Mouse (Mus musculus) fibroblast of lung, adult 2 months (primary cell): ENCODE data around the gene Rbfox3.

Experiments used
- DNase-seq: peaks from one replicate; pipeline ENCODE4 v3.0.0-alpha.2; 2011; ENCODE audit warnings: low read depth

Rbfox3 gene

DNA sequence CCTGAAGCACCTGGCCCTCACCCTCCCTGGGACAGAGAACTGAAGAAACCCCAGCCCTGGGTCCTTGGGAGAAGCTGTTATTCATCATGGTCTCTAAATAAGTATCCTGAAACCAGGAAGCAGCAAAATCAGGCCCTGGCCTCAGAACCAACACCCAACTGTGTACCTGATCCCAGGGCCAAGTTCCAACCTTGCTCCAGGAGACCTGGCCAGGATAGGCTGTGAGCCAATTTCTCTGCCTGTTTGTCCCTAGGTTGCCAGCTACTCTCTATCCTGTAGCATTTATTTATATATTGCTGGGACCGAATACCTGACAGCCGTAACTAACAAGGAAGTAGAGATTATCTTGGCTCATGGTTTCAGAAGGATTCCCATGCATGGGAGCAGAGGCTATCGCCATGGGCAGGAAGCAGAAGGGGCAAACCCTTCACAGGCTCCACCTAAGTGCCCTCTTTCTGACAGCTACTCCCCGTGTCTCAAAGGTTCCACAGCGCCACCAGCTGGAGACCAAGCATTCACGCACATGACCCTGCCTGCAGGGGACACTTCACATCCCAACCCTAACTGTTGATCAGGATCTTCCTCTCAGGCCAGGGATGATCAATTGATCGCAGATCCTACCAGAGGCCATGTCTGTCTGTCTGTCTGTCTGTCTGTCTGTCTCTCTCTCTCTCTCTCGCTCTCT lies 31.8 kb downstream of the Rbfox3 start:
- DNase-seq: no peak

DNA sequence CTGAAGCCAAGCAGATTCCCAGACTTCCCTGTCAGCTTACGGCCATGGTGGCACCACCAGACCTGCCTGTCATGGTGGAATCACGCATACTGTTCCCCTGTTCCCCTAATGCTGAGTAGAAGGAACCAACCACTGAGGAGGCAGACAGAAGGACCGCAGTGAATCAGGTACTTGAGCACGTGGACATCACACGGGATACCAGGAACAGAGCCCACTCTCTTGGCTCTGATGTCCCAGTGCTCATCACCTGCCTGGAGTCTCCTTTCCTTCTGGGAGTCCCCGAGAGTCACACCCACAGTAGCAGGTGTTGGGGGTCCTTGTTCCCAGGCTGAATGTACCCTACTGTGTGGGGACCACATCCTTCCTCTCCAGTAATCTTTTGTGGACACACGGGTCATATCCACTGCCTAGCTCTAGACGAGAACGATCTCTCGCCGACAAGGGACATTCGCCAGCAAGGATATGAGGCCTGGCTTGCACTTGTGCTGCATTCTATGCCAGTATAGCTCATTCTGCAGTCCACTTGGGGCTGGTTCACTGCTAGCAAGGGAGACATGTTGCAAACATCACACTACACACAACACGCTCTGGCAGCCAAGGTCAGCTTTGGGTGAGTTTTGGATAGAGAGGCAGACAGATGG lies 32.7 kb downstream of the Rbfox3 start:
- DNase-seq: no peak

DNA sequence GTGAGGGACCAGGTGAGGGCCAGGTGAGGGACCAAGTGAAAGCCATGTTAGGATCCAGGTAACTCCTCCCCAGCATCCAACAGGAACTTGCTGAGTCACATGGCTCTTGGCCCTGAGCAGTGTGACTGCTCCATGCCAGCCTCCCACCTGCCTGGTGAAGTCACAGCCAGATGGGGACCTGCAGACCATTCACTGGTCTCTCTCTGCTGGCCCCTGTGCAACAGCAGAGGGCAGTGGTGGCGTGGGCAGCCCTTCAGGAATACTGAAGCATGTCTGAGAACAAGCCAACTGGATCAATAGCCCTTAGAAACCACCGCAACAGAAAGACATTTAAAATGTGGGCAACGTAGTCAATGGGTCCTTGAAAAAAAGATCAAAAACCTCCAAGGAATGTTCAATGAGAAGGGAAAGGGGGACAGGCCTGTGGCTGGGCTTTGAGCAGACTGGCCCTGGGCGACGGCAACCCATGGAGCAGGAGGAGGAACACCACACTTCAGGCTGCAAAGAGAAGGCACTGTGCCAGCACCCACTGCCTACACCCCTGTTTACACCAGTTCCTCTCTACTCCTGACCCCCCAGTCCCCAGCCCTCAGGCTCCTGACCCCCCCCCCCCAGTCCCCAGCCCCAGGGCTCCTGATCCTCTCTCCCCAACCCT lies 36.0 kb downstream of the Rbfox3 start:
- no peak for DNase-seq

DNA sequence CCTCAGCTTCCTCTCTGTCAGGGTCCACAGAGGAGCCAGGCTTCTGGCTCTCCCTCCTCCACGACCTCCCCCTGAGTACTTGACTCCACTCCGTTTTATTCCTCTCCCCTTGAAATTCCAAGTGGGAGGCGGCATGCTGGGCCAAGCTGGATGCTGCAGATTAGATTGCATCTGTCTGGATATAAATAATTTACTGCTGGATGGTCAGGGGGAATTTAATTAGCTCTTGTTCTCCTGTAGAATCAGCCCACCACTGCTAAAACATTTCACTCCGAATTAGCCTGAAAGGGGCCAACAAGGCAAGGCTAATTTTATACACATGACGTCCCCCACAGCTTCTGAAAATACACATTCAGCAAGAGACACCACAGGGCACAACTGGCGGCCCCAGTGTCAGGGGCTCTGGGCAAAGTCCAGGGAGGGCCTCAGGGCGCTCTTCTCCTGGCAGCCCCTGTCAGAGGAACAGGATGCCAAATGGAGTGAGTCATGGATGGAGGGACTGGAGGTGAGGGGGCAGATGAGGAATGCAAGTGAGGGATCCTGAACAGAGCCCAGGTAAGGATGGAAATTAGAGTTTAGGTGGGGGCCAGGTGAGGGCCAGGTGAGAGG lies 36.8 kb downstream of the Rbfox3 start:
- DNase-seq: no peak

DNA sequence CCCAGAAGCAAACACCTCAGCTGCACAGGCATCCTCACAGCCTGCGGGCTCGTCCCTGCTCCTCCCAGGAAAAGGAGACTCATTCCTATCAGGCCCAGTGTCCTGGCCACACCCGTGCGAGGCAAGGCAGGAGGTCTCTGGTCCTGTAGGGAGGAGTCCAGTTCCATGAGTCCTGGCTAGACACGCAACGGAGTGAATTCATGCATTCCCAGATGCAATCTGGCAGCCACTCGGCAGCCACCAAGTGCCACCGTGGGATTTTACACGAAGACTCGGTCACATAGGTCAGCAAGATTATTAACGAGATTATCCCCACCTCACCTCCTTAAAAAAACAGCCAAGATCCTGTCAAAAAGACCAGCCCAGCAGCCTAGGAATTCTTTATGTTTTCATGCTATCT lies 37.4 kb downstream of the Rbfox3 start:
- DNase-seq: no peak

DNA sequence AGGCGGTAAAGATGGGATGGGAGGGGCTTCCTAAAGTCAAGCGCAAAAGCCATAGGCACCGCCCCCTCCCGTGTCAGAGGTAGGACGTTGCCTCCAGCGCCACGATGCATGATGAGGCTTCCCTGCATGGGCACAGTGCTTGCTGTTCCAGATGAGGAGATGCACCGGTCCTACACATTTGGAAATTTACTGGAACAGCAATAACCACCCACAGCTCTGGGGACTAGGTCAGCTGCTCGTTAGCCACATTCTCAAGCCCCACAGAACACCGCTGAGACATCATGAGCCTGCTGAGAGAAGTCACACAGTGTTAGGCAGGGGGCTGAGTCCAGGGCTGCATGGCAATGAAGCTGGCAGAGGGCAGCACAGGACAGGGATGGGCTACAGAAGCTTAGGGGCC lies 39.9 kb downstream of the Rbfox3 start:
- no peak for DNase-seq

DNA sequence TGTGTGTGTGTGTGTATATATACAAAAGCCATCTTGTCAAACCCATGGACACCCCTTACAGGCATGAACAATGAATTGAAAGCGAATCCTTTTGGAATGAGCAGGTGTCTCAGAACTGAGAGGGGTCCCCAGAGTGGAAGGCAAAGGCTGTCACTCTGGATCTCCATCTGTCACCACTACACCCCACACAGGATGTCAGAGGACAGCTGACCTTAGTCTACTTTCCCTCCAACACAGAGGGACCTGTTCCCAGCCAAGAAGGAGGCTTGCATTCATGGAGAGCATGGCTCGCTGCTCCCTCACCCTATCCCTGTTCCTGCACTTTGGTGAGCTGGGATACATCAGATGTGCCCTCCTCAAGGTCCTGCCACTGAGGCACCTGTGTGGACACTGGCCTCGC lies 48.0 kb downstream of the Rbfox3 start:
- DNase-seq: no peak

DNA sequence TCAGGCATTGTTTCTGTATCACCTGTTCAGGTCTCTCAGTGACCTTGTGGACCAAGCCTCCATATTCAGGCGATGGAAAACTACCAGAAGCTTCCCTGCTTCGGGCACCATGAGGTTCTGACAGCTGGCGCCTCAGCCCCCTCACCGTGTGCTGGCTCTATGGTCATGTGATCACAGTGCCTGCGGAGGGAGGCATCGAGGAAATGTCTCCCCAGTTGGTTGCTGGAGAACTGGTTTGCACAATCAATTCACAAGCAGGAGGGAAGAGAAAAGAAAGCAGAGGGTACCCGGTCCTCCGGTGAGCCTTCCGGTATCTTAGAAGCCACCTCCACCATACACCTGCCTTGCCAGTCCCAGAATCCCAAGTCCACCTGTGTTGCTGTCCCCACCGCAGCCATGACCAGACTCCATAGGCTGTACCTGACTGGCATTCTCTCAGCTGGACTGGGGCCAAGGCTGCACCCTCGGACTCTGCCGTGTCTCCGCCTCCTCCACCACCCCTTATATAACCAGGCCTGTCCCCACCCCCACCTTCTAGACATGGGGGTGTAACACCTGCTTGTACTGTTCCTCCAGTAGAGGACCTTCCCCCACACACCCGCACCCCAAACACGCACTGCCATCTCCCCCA lies 49.5 kb downstream of the Rbfox3 start:
- no peak for DNase-seq

DNA sequence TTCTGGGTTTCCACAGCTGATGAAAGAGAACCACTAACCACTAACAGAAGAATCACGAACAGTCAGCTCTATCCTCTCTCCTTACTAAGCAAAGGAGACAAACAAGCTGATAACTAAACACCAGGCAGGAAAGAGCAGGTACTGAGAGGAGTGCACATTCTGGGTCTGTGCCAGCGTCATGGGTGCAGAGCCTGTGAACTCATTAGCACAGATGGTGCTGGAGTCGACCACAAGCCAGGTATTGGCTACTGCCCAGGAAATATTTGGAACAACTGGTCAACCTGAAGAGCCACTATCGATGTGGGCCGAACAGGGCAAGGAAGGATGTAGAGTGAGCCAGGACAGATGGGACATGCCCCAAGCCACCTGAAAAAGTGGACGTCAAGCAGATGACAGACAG lies 50.2 kb downstream of the Rbfox3 start:
- no peak for DNase-seq

DNA sequence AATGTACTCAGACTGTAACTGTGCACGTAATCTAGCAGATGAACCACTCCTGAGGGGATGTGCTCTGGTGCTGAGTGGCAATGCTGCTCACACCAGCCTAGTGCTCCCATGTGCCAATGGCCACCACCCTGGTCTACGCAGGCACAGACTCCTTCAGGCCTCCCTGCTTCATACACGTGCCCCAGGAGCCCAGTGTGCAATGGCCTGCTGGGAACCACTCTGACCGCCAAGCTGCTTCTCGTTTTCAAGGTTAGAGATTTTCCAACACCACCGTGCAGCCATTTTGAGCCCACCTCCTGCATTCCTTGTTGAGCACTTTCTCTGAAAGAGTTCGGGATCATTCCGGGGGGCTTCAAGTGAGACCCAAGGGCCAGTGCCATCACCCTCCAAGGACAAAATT lies 50.6 kb downstream of the Rbfox3 start:
- DNase-seq: no peak

DNA sequence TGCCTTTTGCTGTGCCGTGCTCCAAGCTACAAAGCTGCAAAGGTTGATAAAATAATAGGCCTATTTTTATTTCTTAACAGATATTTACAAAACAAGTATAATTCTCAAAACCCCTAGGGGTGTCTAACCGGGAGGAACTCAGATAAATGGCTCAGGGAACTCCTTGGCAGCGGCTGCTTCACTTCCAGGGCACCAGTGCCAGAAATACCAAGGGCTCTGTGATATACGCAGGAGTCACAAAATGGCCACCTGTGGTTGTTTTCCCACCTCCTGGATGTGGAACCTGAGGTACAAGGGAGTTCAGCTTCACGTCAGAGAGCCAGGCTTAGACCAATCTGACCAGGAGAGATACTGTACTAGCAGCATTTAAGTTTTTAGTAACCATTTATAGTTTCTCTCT lies 51.6 kb downstream of the Rbfox3 start:
- DNase-seq: no peak

DNA sequence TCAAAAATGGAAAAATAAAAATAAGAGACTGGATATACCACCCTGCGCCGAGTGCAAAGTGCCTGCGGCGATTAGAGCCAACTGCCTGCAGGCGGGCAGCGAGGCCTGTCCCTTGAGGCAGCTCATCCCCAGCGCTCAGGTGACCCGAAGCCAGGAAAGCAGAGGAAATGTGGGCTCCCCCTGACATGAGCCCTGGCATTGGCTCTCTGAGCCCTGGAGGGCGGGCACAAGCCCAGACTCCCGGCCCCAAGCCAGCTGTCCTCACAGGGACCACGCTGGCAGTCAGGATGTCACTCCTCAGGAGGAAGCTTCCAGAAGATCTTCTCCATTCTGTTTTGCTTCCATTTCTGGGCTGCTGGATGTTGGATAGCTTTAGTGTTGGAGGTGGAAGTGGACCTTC lies 53.1 kb downstream of the Rbfox3 start:
- DNase-seq: no peak

DNA sequence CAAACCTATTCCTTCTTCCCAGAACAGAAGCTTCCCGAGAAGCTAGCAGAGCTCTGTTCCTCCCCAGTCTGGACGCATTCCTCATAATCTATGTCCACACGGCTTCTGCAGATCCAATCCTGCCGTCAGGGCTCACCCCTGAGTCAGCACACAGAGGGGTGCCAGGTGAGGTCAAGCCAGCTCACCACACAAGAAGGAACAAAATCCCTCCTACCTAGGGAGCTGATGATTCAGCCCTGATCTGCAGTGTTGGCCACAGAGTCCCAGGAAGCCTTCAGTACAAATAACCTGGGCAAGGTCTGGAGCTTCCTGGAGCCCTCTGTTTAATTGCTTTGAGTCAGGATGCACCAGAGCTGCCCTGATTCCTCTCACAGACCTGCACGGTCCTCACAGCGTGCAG lies 60.0 kb downstream of the Rbfox3 start:
- no peak for DNase-seq

DNA sequence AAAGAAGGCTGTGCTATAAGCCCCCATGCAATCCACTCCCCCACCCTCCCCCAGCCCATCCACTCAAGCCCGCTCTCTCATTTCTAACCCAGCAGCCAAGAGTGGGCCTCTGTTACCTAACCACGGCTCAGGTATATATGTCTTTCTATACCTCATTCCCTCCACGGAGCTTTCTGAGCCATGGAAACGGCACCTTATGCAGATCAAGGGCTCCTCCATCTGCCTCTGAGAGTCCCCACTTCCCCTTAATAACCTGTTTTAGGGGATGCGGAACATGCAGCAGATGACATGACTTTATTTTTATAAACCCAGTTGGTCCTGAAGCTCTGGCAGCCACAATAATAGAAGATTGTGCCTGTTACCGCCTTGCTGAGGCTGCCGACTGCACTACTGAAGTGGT lies 63.4 kb downstream of the Rbfox3 start:
- DNase-seq: no peak

DNA sequence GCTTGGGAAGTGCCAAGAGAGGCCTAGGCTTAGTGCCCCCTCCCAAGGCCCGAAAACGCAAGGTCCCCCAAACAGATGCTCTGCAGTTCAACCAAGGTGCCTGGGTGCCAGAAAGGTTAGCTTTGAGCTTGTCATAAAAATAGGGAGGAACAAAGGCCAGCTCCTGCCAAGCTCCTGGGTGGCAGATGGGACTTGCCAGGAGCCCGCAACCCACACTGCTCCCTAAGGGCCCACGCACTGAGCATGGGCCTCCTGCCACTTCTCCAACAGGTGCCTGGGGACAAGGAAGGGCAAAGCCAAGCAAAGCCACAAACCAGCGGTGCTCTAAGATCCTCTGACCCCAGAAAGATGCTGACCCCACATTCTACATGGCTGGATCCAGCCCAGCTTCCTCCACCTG lies 70.4 kb downstream of the Rbfox3 start:
- DNase-seq: no peak

DNA sequence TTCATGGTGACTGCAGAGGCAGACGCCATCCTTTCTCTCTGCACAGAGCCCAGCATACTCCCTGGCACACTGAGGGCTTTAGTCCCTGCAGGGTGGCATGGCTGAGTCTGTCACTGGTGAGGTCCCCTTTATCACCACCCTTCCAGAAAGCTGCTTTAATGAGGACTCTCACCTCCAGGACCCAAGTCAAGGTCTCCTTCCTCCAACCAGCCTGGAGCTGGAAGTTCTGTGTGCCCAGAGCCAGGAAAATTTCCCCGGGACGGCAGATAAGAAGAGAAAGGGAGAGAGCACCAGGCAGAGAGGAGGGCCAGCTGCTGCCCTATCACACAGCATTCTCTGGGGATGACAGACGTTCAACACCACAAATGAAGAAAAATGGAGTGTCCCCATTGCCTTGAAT lies 73.2 kb downstream of the Rbfox3 start:
- no peak for DNase-seq

DNA sequence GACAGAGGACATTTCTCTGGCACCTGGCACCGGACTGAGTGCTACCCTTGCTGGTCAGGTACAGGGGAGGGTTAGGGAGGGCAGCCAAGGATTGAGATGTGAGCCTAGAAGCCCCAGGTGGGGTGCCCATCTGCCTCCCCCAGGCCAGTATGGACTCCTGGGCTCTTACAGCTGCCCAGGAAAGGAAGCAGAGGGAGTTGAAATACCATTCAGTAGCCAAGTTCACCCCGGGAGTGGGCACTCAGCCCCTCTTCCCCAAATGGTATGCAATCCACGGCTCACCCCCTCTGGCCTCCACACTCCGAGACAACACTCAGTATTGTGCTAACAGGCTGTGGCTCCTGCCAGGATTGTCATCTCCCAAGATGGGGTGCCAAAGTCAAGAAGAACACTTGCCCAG lies 74.5 kb downstream of the Rbfox3 start:
- no peak for DNase-seq

DNA sequence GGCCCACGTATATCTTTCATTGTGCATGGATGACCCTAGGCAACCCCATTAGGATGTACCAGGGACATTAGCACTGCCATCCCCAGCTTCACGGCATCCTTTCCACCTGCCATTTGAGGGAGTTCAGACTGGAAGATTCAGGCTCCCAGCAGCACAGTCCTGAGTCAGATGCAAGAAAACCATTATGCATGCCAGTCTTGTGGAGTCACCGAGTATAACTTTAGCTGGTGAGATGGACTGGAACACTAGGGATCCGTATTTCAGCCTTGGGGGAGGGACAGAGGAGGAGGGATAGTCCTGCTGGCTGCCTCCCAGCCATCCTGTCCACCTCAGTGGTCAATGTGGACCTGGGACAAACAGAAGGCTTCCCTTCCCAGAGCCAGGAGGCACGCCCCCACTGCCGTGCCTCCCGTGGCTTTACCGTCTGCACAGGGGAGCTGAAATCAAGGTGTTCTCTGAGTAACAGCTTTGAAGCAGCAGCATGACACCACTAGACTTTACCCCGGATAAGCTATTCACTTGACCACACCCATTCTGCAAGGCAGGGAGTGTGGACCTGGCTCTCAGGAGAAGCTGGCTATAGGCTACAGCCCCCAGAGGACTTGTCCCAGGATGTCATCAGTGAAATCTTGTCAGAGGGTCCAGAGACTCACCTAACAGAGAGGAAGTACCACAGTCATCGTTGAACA lies 78.5 kb downstream of the Rbfox3 start:
- DNase-seq: no peak

DNA sequence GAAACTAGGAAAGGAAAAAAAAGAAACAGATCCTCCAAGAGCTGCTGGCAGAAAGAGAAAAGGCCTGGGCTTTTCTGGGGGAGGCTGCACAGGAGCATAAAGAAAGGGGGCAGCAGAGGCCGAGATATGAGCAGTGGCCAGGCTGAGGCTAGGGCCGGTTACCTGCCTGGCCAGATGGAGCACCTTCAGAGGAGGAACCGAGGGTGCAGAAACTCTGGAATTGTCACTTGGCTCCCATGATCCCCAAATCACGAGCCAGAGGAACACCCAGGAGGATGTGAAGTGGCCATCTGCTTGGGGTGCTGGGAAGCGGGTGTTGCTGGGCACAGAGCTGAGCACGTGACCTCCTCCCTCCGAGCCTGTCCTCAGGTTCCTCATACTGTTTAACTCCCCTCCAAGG lies 79.7 kb downstream of the Rbfox3 start:
- DNase-seq: no peak

DNA sequence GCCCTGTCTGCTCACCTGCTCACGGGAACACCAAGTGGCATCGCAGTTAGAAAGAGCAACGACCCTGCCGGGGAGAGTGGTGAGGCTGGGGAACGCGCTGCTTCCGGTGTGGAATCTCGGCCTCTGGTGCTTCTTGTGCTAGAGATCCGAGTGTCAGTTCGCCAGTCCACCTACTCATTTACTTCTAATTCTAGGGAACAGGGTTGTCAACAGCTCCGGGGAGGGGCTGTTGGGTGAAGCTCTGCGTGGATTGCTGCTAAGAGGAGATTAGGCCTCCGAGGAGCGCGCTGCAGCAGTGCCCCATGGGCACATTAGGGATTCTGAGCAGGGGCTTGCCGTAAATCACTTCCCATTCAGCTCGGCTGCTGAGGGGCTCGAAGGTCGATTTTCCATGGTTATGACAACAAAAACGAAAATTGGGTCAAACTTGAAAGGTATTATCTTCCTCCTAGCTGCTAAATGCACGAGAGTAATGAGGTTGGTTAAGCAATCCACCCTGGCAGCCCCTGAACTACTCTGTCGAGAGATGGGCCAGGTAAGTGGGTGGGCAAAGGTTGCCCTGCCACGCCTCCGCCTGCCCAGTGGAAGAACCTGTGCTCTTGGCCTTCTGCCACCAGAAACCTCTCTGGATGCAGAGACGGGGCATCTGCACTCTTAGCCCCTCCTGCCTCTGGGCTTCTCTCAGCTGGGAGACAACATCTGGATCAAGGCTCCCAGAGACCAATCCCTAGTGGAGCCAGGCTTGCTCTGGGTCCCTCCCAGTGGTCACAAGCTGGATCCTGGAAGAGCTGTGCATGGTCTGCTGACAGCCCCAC lies 85.9 kb downstream of the Rbfox3 start:
- no peak for DNase-seq

DNA sequence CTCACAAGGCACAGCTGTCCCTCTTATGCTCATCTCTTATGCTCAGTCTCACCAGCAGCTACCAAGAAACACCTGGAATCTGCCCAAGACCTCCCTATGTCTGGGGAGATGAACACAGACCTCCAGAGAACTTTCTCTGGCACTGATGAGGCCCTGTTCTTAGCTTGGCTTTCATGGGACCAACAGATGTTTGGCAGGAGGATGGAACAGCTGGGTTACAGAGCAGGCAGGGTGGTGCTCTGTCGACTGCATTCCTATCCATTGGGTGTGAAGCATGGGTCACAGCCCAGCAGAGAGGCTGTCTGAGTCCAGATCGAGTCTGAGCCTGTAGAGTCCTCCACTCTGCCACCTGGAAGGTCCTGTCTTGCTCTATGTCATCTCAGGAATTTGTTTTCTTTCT lies 90.0 kb downstream of the Rbfox3 start:
- no peak for DNase-seq
